Mouse (Mus musculus): ENCODE results near the gene Sec14l5. TPM values are rescaled to one million over a fixed set of nuclear protein-coding genes. Genes with fewer than 3 reads are reported as not detected.

The Sec14l5 gene
- polyA plus RNA-seq, 1 experiment from 2014 or later, result 0.16 TPM

DNA sequence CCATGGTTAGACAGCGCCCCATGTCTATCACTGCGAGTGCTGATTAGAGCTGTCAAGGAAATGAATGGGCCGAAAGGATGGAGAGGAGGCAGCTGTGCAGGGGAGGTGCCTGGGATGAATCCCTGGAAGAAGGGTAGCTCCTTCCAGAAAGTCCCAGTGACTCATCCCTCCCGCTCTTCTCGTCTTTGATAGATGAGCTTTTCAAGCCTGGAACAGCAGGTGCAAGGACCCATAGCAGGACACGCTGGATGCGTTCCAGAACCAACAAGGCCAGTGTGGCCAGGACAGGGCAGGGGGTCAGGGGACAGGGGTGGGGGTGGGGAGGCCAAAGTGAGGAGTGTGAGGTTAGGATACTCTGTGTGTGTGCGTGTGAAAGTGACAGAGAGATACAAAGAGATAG lies 12.3 kb downstream of the Sec14l5 start:
- Histone ChIP-seq H3K9ac (ENCODE audit: low read length) (no peak overlapping the region), H3K4me1 (replicated peaks; ENCODE audit: control insufficient read depth, insufficient read depth, low read length) (no peaks in the 10 kb centered on the region), H3K4me3 (ENCODE audit: low read depth, low read length) (no peak overlapping the region), H3K4me2 (ENCODE audit: low read depth, low read length, severe bottlenecking) (no peak overlapping the region), H3K9me3 (ENCODE audit: control insufficient read depth, low read length) (no peaks in the 10 kb centered on the region), H3K36me3 (ENCODE audit: control insufficient read depth, insufficient read depth, low read length) (no peaks in the 10 kb centered on the region), H3K27me3 (ENCODE audit: control insufficient read depth, insufficient read depth, low read length) (no peaks in the 10 kb centered on the region), H3K27ac (ENCODE audit: low read depth, low read length) (no peak overlapping the region)
- ATAC-seq (replicated peaks; ENCODE audit: low FRiP score) (no peak), DNase-seq (ENCODE audit: low spot score) (no peak)
- WGBS, result 90% methylated on average over 8 of the region's 8 CpGs

DNA sequence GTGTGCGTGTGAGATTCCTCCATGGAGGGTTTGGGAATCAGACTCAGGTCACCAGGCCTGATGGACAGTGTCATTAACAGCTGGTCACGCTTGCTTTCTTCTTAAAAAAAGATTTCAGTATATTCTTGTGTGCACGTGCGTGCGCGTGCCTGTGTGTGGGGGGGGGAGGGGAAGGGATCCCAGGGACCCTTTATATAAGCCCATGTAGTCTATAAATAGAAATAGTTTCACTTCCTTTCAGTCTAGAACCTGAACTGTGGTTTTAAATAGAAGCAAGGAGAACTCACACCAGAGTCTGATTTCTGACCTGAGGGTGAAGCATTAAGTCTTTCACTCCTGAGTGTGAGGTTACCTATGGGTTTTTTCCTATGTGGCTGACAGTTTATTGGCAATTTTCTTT lies 17.4 kb downstream of the Sec14l5 start:
- Histone ChIP-seq H3K36me3 (ENCODE audit: control insufficient read depth, insufficient read depth, low read length) (no peaks in the 10 kb centered on the region), H3K9me3 (ENCODE audit: control insufficient read depth, low read length) (no peaks in the 10 kb centered on the region), H3K4me2 (ENCODE audit: low read depth, low read length, severe bottlenecking) (no peak overlapping the region), H3K4me3 (ENCODE audit: low read depth, low read length) (no peak overlapping the region), H3K9ac (ENCODE audit: low read length) (no peak overlapping the region), H3K4me1 (replicated peaks; ENCODE audit: control insufficient read depth, insufficient read depth, low read length) (no peaks in the 10 kb centered on the region), H3K27me3 (ENCODE audit: control insufficient read depth, insufficient read depth, low read length) (no peaks in the 10 kb centered on the region), H3K27ac (ENCODE audit: low read depth, low read length) (no peak overlapping the region)
- DNase-seq (ENCODE audit: low spot score) (no peak), ATAC-seq (replicated peaks; ENCODE audit: low FRiP score) (no peak)
- 87% methylated on average over 6 of the region's 6 CpGs for WGBS

GRCm38 (mm10) chr16:5168038-5168437 lies 21.1 kb downstream of the Sec14l5 start:
- Histone ChIP-seq H3K36me3 (ENCODE audit: control insufficient read depth, insufficient read depth, low read length) (no peaks in the 10 kb centered on the region), H3K4me2 (ENCODE audit: low read depth, low read length, severe bottlenecking) (no peak overlapping the region), H3K27me3 (ENCODE audit: control insufficient read depth, insufficient read depth, low read length) (no peaks in the 10 kb centered on the region), H3K4me1 (replicated peaks; ENCODE audit: control insufficient read depth, insufficient read depth, low read length) (no peaks in the 10 kb centered on the region), H3K4me3 (ENCODE audit: low read depth, low read length) (no peak overlapping the region), H3K27ac (ENCODE audit: low read depth, low read length) (no peak overlapping the region), H3K9me3 (ENCODE audit: control insufficient read depth, low read length) (no peaks in the 10 kb centered on the region), H3K9ac (ENCODE audit: low read length) (no peak overlapping the region)
- 87% methylated on average over 2 of the region's 2 CpGs for WGBS
- no peak for ATAC-seq (replicated peaks; ENCODE audit: low FRiP score)
- DNase-seq (ENCODE audit: low spot score), result no peak

- no peak for ATAC-seq (replicated peaks; ENCODE audit: low FRiP score)
- Histone ChIP-seq H3K27ac (ENCODE audit: low read depth, low read length) (no peak overlapping the region), H3K9ac (ENCODE audit: low read length) (no peak overlapping the region), H3K9me3 (ENCODE audit: control insufficient read depth, low read length) (no peaks in the 10 kb centered on the region), H3K4me1 (replicated peaks; ENCODE audit: control insufficient read depth, insufficient read depth, low read length) (no peaks in the 10 kb centered on the region), H3K4me3 (ENCODE audit: low read depth, low read length) (no peak overlapping the region), H3K4me2 (ENCODE audit: low read depth, low read length, severe bottlenecking) (no peak overlapping the region), H3K27me3 (ENCODE audit: control insufficient read depth, insufficient read depth, low read length) (no peaks in the 10 kb centered on the region), H3K36me3 (ENCODE audit: control insufficient read depth, insufficient read depth, low read length) (no peaks in the 10 kb centered on the region)
- WGBS, result 76% methylated on average over 5 of the region's 5 CpGs
- no peak for DNase-seq (ENCODE audit: low spot score)
Measured at GRCm38 (mm10) chr16:5168829-5169228, 21.9 kb downstream of the Sec14l5 start.

GRCm38 (mm10) chr16:5172636-5173035 lies 25.7 kb downstream of the Sec14l5 start:
- WGBS, result 98% methylated on average over 6 of the region's 6 CpGs
- Histone ChIP-seq H3K27ac (ENCODE audit: low read depth, low read length) (no peak overlapping the region), H3K4me3 (ENCODE audit: low read depth, low read length) (no peak overlapping the region), H3K9me3 (ENCODE audit: control insufficient read depth, low read length) (no peaks in the 10 kb centered on the region), H3K27me3 (ENCODE audit: control insufficient read depth, insufficient read depth, low read length) (no peaks in the 10 kb centered on the region), H3K9ac (ENCODE audit: low read length) (no peak overlapping the region), H3K4me2 (ENCODE audit: low read depth, low read length, severe bottlenecking) (no peak overlapping the region), H3K36me3 (ENCODE audit: control insufficient read depth, insufficient read depth, low read length) (no peaks in the 10 kb centered on the region), H3K4me1 (replicated peaks; ENCODE audit: control insufficient read depth, insufficient read depth, low read length) (no peaks in the 10 kb centered on the region)
- DNase-seq (ENCODE audit: low spot score) (no peak), ATAC-seq (replicated peaks; ENCODE audit: low FRiP score) (no peak)

GRCm38 (mm10) chr16:5183310-5183975 lies 36.5 kb downstream of the Sec14l5 start:
- H3K4me3 ChIP-seq (ENCODE audit: low read depth, low read length), result no peak overlapping the region
- no peaks in the 10 kb centered on the region for H3K9me3 ChIP-seq (ENCODE audit: control insufficient read depth, low read length)
- no peaks in the 10 kb centered on the region for H3K4me1 ChIP-seq (replicated peaks; ENCODE audit: control insufficient read depth, insufficient read depth, low read length)
- no peak overlapping the region for H3K4me2 ChIP-seq (ENCODE audit: low read depth, low read length, severe bottlenecking)
- no peaks in the 10 kb centered on the region for H3K36me3 ChIP-seq (ENCODE audit: control insufficient read depth, insufficient read depth, low read length)
- no peak for DNase-seq (ENCODE audit: low spot score)
- H3K27me3 ChIP-seq (ENCODE audit: control insufficient read depth, insufficient read depth, low read length), result no peaks in the 10 kb centered on the region
- H3K27ac ChIP-seq (ENCODE audit: low read depth, low read length), result no peak overlapping the region
- no peak for ATAC-seq (replicated peaks; ENCODE audit: low FRiP score)
- H3K9ac ChIP-seq (ENCODE audit: low read length), result no peak overlapping the region
- 88% methylated on average over 18 of the region's 18 CpGs for WGBS

- DNase-seq (ENCODE audit: low spot score) (no peak), ATAC-seq (replicated peaks; ENCODE audit: low FRiP score) (no peak)
- WGBS, result 69% methylated on average over 8 of the region's 8 CpGs
- H3K27ac ChIP-seq (ENCODE audit: low read depth, low read length), result no peak overlapping the region
- no peaks in the 10 kb centered on the region for H3K9me3 ChIP-seq (ENCODE audit: control insufficient read depth, low read length)
- no peaks in the 10 kb centered on the region for H3K36me3 ChIP-seq (ENCODE audit: control insufficient read depth, insufficient read depth, low read length)
- no peak overlapping the region for H3K4me3 ChIP-seq (ENCODE audit: low read depth, low read length)
- H3K4me1 ChIP-seq (replicated peaks; ENCODE audit: control insufficient read depth, insufficient read depth, low read length), result no peaks in the 10 kb centered on the region
- H3K4me2 ChIP-seq (ENCODE audit: low read depth, low read length, severe bottlenecking), result no peak overlapping the region
- H3K27me3 ChIP-seq (ENCODE audit: control insufficient read depth, insufficient read depth, low read length), result no peaks in the 10 kb centered on the region
- no peak overlapping the region for H3K9ac ChIP-seq (ENCODE audit: low read length)
Measured at GRCm38 (mm10) chr16:5184101-5184500, 37.2 kb downstream of the Sec14l5 start.

DNA sequence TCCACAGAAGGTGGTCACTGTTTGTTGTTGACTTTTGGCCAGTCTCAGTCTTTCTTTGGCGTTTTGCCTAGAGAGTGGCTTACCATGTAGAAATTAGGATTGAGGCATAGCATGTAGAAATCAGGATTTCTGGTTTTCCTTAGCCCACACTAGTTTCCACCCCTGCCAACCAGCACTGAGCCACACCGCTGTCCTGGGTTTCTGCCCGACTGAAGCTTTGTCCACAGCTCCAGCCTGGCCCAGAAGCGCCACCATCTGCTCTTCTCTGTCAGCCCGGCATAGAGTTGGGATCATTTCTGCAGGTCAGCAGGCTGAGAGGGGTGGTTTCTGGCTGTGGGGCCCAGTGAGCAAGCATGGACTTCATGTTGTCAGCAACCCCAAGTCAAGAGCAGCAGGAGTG lies 38.0 kb downstream of the Sec14l5 start:
- no peak for DNase-seq (ENCODE audit: low spot score)
- Histone ChIP-seq H3K27ac (ENCODE audit: low read depth, low read length) (no peak overlapping the region), H3K4me1 (replicated peaks; ENCODE audit: control insufficient read depth, insufficient read depth, low read length) (no peaks in the 10 kb centered on the region), H3K4me2 (ENCODE audit: low read depth, low read length, severe bottlenecking) (no peak overlapping the region), H3K27me3 (ENCODE audit: control insufficient read depth, insufficient read depth, low read length) (no peaks in the 10 kb centered on the region), H3K36me3 (ENCODE audit: control insufficient read depth, insufficient read depth, low read length) (no peaks in the 10 kb centered on the region), H3K4me3 (ENCODE audit: low read depth, low read length) (no peak overlapping the region), H3K9me3 (ENCODE audit: control insufficient read depth, low read length) (no peaks in the 10 kb centered on the region), H3K9ac (ENCODE audit: low read length) (no peak overlapping the region)
- no peak for ATAC-seq (replicated peaks; ENCODE audit: low FRiP score)
- WGBS, result 90% methylated on average over 5 of the region's 5 CpGs

- no peaks in the 10 kb centered on the region for H3K27me3 ChIP-seq (ENCODE audit: control insufficient read depth, insufficient read depth, low read length)
- ATAC-seq (replicated peaks; ENCODE audit: low FRiP score), result no peak
- no peaks in the 10 kb centered on the region for H3K4me1 ChIP-seq (replicated peaks; ENCODE audit: control insufficient read depth, insufficient read depth, low read length)
- H3K36me3 ChIP-seq (ENCODE audit: control insufficient read depth, insufficient read depth, low read length), result no peaks in the 10 kb centered on the region
- H3K4me3 ChIP-seq (ENCODE audit: low read depth, low read length), result no peak overlapping the region
- no peak for DNase-seq (ENCODE audit: low spot score)
- 74% methylated on average over 7 of the region's 7 CpGs for WGBS
- no peaks in the 10 kb centered on the region for H3K9me3 ChIP-seq (ENCODE audit: control insufficient read depth, low read length)
- H3K4me2 ChIP-seq (ENCODE audit: low read depth, low read length, severe bottlenecking), result no peak overlapping the region
- no peak overlapping the region for H3K9ac ChIP-seq (ENCODE audit: low read length)
- H3K27ac ChIP-seq (ENCODE audit: low read depth, low read length), result no peak overlapping the region
Measured at GRCm38 (mm10) chr16:5185691-5186090, 38.8 kb downstream of the Sec14l5 start.
